ENCODE assay signal across 11 mouse cellular contexts in genomic region chr11:68953903-68954302, GRCm38 (mm10). TPM values are rescaled to one million over a fixed set of nuclear protein-coding genes. Genes with fewer than 3 reads are reported as not detected.
DNase-seq lines count a peak whose midpoint lies in the region; ATAC-seq and TF ChIP-seq lines count a peak whose summit lies in the region.
"Had no signal": no experiment of that assay in that cellular context is flagged by ENCODE, and none has a peak within 500 bp of the region (broad histone marks: within the 10 kb centered on the region; RNA-seq: fewer than 3 reads in every experiment).

No protein-coding gene starts in this region.

- peak overlapping the region; percentile 37; the same call in 1 of the 2 replicates for H3K9ac ChIP-seq in heart, postnatal 0 days (replicated peaks; ENCODE audit: low read depth, low read length)
- H3K9ac ChIP-seq in embryonic facial prominence, embryonic 12.5 days, result no peak overlapping the region
- H3K9ac ChIP-seq in intestine, embryonic 14.5 days (ENCODE audit: low read length), result no peak overlapping the region; the same call in 1 of the 2 replicates
- H3K9ac ChIP-seq in midbrain, postnatal 0 days (replicated peaks; ENCODE audit: low read length, poor library complexity, severe bottlenecking), result no peak overlapping the region

- peak overlapping the region; percentile 41 for H3K4me3 ChIP-seq in heart, postnatal 0 days (ENCODE audit: low read depth, low read length)
- H3K4me3 ChIP-seq in embryonic facial prominence, embryonic 12.5 days, result peak overlapping the region; percentile 36
- peak overlapping the region; percentile 27 for H3K4me3 ChIP-seq in intestine, embryonic 14.5 days (ENCODE audit: low read depth, low read length)
- H3K4me3 ChIP-seq in midbrain, postnatal 0 days (ENCODE audit: low read depth, low read length), result no peak overlapping the region

- peak overlapping the region; percentile 69 for H3K4me2 ChIP-seq in heart, postnatal 0 days (ENCODE audit: low read depth, low read length)
- peak overlapping the region; percentile 58 for H3K4me2 ChIP-seq in embryonic facial prominence, embryonic 12.5 days (replicated peaks)
- peak overlapping the region; percentile 50 for H3K4me2 ChIP-seq in intestine, embryonic 14.5 days (ENCODE audit: low read length)
- H3K4me2 ChIP-seq in midbrain, postnatal 0 days (ENCODE audit: low read depth, low read length, poor library complexity, severe bottlenecking), result peak overlapping the region; percentile 48

- H3K27me3 ChIP-seq in heart, postnatal 0 days (ENCODE audit: control insufficient read depth, insufficient read depth, low read length), result 0 out of 2 replicates have a peak, but pooled peaks cover 8% of the 10 kb centered on the region
- peaks cover 52% of the 10 kb centered on the region for H3K27me3 ChIP-seq in embryonic facial prominence, embryonic 12.5 days
- H3K27me3 ChIP-seq in intestine, embryonic 14.5 days (replicated peaks; ENCODE audit: control insufficient read depth, insufficient read depth, low read length), result peaks cover 42% of the 10 kb centered on the region
- peaks cover 14% of the 10 kb centered on the region for H3K27me3 ChIP-seq in midbrain, postnatal 0 days (ENCODE audit: insufficient read depth, low read length)

- intact Hi-C loops in heart, postnatal 10 days (cut with DNase I), result no loop called here

- DNase-seq in heart, postnatal 0 days (ENCODE audit: low spot score), result no peak
- no peak for DNase-seq in heart, postnatal 10 days
- DNase-seq in intestine, embryonic 14.5 days (ENCODE audit: low spot score), result no peak
- DNase-seq in midbrain, postnatal 0 days (ENCODE audit: low spot score), result no peak
- DNase-seq in cerebellum, postnatal 36 days, result no peak
- no peak for DNase-seq in T-cell, adult 2 months (ENCODE audit: low spot score)
- no peak for DNase-seq in cerebellum, adult 18-20 months
- DNase-seq: cerebellum, adult 2 months; kidney, adult 8-10 months; thymus, postnatal 36 days had no signal

- no peak overlapping the region for H3K27ac ChIP-seq in heart, postnatal 0 days (ENCODE audit: low read depth)
- H3K27ac ChIP-seq in embryonic facial prominence, embryonic 12.5 days, result no peak overlapping the region
- H3K27ac ChIP-seq in intestine, embryonic 14.5 days (ENCODE audit: low read depth), result no peak overlapping the region
- H3K27ac ChIP-seq in midbrain, postnatal 0 days (ENCODE audit: low read depth, low read length), result no peak overlapping the region

- ATAC-seq in heart, postnatal 0 days (ENCODE audit: insufficient read depth, low read depth), result no peak
- no peak for ATAC-seq in embryonic facial prominence, embryonic 12.5 days (ENCODE audit: insufficient number of reproducible peaks, insufficient read depth, low FRiP score, low TSS enrichment)
- ATAC-seq in intestine, embryonic 14.5 days (replicated peaks; ENCODE audit: low FRiP score, low TSS enrichment, low read depth), result no peak
- no peak for ATAC-seq in midbrain, postnatal 0 days (ENCODE audit: low FRiP score)

- no peak for TF ChIP-seq CTCF in heart, postnatal 0 days (IDR thresholded peaks at IDR 0.05; ENCODE audit: low read depth)
- no peak for TF ChIP-seq CTCF in midbrain, postnatal 0 days (IDR thresholded peaks at IDR 0.05)

- 11% methylated on average over 13 of the region's 13 CpGs for WGBS in heart, postnatal 0 days
- whole genome bisulfite sequencing in embryonic facial prominence, embryonic 12.5 days, result 13% methylated on average over 13 of the region's 13 CpGs
- 12% methylated on average over 13 of the region's 13 CpGs for WGBS in intestine, embryonic 14.5 days
- WGBS in midbrain, postnatal 0 days, result 14% methylated on average over 13 of the region's 13 CpGs

- H3K9me3 ChIP-seq in heart, postnatal 0 days (replicated peaks; ENCODE audit: control insufficient read depth, low read length), result no peaks in the 10 kb centered on the region
- H3K9me3 ChIP-seq in embryonic facial prominence, embryonic 12.5 days, result no peaks in the 10 kb centered on the region
- H3K9me3 ChIP-seq in intestine, embryonic 14.5 days (ENCODE audit: control insufficient read depth, low read length), result no peaks in the 10 kb centered on the region
- H3K9me3 ChIP-seq in midbrain, postnatal 0 days (ENCODE audit: low read length), result no peaks in the 10 kb centered on the region

- TF ChIP-seq EP300 in heart, postnatal 0 days (IDR thresholded peaks at IDR 0.05; ENCODE audit: low read depth), result no peak

- H3K4me1 ChIP-seq in heart, postnatal 0 days (ENCODE audit: control insufficient read depth, insufficient read depth), result 0 out of 2 replicates have a peak, but pooled peaks cover 5% of the 10 kb centered on the region
- peaks cover 21% of the 10 kb centered on the region for H3K4me1 ChIP-seq in embryonic facial prominence, embryonic 12.5 days
- H3K4me1 ChIP-seq in intestine, embryonic 14.5 days (replicated peaks; ENCODE audit: control insufficient read depth, insufficient read depth, low read length), result peaks cover 4% of the 10 kb centered on the region; the same call in 1 of the 2 replicates
- peaks cover 5% of the 10 kb centered on the region; the same call in 1 of the 2 replicates for H3K4me1 ChIP-seq in midbrain, postnatal 0 days (ENCODE audit: insufficient read depth, low read length)

- 0 out of 2 replicates have a peak, but pooled peaks cover 6% of the 10 kb centered on the region for H3K36me3 ChIP-seq in heart, postnatal 0 days (replicated peaks; ENCODE audit: control insufficient read depth, insufficient read depth, low read length)
- no peaks in the 10 kb centered on the region for H3K36me3 ChIP-seq in embryonic facial prominence, embryonic 12.5 days
- H3K36me3 ChIP-seq in intestine, embryonic 14.5 days (ENCODE audit: control insufficient read depth, insufficient read depth, low read length), result no peaks in the 10 kb centered on the region
- H3K36me3 ChIP-seq in midbrain, postnatal 0 days (ENCODE audit: insufficient read depth, low read length), result no peaks in the 10 kb centered on the region

RNA-seq across cellular contexts. Expression of gene Arhgef15, which starts 3.4 kb away (rescaled TPM):
- 12.6 and 19.8 TPM in 2 replicates for total RNA-seq in heart, postnatal 0 days (2014; rRNA removed; ENCODE audit: low replicate concordance)
- 10.0 and 11.6 TPM in 2 replicates for polyA plus RNA-seq in heart, postnatal 0 days (2015; fragmentation: Nextera tagmentation; extraction: Ambion mirVana)
- 10 to 100 TPM; 43.2 to 49.6 TPM for total RNA-seq in heart, postnatal 10 days (2021)
- 8.1 and 8.5 TPM in 2 replicates for polyA plus RNA-seq in embryonic facial prominence, embryonic 12.5 days (2016; fragmentation: Nextera tagmentation; extraction: Ambion mirVana)
- polyA plus RNA-seq in intestine, embryonic 14.5 days (2014; fragmentation: Nextera tagmentation; extraction: Ambion mirVana), result 9.6 and 9.9 TPM in 2 replicates
- total RNA-seq in midbrain, postnatal 0 days (2014; rRNA removed), result 23.3 and 50.8 TPM in 2 replicates
- polyA plus RNA-seq in midbrain, postnatal 0 days (2015; fragmentation: Nextera tagmentation; extraction: Ambion mirVana), result 27.6 and 34.3 TPM in 2 replicates

RNA-seq across cellular contexts. Expression of gene Slc25a35, which starts 14.0 kb away (rescaled TPM):
- total RNA-seq in heart, postnatal 0 days (2014; rRNA removed; ENCODE audit: low replicate concordance), result 0.70 and 3.6 TPM in 2 replicates
- 1.9 and 2.0 TPM in 2 replicates for polyA plus RNA-seq in heart, postnatal 0 days (2015; fragmentation: Nextera tagmentation; extraction: Ambion mirVana)
- total RNA-seq in heart, postnatal 10 days (2021), result 1 to 10 TPM; 3.4 to 4.3 TPM
- polyA plus RNA-seq in embryonic facial prominence, embryonic 12.5 days (2016; fragmentation: Nextera tagmentation; extraction: Ambion mirVana), result 2.6 and 4.1 TPM in 2 replicates
- polyA plus RNA-seq in intestine, embryonic 14.5 days (2014; fragmentation: Nextera tagmentation; extraction: Ambion mirVana), result 3.0 and 3.2 TPM in 2 replicates
- 0.93 and 1.4 TPM in 2 replicates for total RNA-seq in midbrain, postnatal 0 days (2014; rRNA removed)
- polyA plus RNA-seq in midbrain, postnatal 0 days (2015; fragmentation: Nextera tagmentation; extraction: Ambion mirVana), result 1.5 and 2.0 TPM in 2 replicates

RNA-seq across cellular contexts. Expression of gene Rangrf, which starts 21.1 kb away (rescaled TPM):
- 101 and 103 TPM in 2 replicates for total RNA-seq in heart, postnatal 0 days (2014; rRNA removed; ENCODE audit: low replicate concordance)
- 78.0 and 85.1 TPM in 2 replicates for polyA plus RNA-seq in heart, postnatal 0 days (2015; fragmentation: Nextera tagmentation; extraction: Ambion mirVana)
- 10 to 100 TPM; 40.1 to 46.8 TPM for total RNA-seq in heart, postnatal 10 days (2021)
- 59.3 and 64.2 TPM in 2 replicates for polyA plus RNA-seq in embryonic facial prominence, embryonic 12.5 days (2016; fragmentation: Nextera tagmentation; extraction: Ambion mirVana)
- polyA plus RNA-seq in intestine, embryonic 14.5 days (2014; fragmentation: Nextera tagmentation; extraction: Ambion mirVana), result 67.3 and 72.7 TPM in 2 replicates
- total RNA-seq in midbrain, postnatal 0 days (2014; rRNA removed), result 12.0 and 25.0 TPM in 2 replicates
- polyA plus RNA-seq in midbrain, postnatal 0 days (2015; fragmentation: Nextera tagmentation; extraction: Ambion mirVana), result 18.9 and 20.2 TPM in 2 replicates

RNA-seq across cellular contexts. Expression of gene Odf4, which starts 27.0 kb away (rescaled TPM):
- not detected in 2 replicates for total RNA-seq in heart, postnatal 0 days (2014; rRNA removed; ENCODE audit: low replicate concordance)
- polyA plus RNA-seq in heart, postnatal 0 days (2015; fragmentation: Nextera tagmentation; extraction: Ambion mirVana), result not detected in 2 replicates
- not detected for total RNA-seq in heart, postnatal 10 days (2021)
- not detected in 2 replicates for polyA plus RNA-seq in embryonic facial prominence, embryonic 12.5 days (2016; fragmentation: Nextera tagmentation; extraction: Ambion mirVana)
- 0.22 TPM in 1 of 2 replicates, not detected in the other for polyA plus RNA-seq in intestine, embryonic 14.5 days (2014; fragmentation: Nextera tagmentation; extraction: Ambion mirVana)
- 1.5 and 4.3 TPM in 2 replicates for total RNA-seq in midbrain, postnatal 0 days (2014; rRNA removed)
- 0.52 and 2.2 TPM in 2 replicates for polyA plus RNA-seq in midbrain, postnatal 0 days (2015; fragmentation: Nextera tagmentation; extraction: Ambion mirVana)

RNA-seq across cellular contexts. Expression of gene Rpl26, which starts 52.5 kb away (rescaled TPM):
- 1,343 and 1,533 TPM in 2 replicates for total RNA-seq in heart, postnatal 0 days (2014; rRNA removed; ENCODE audit: low replicate concordance)
- 529 and 545 TPM in 2 replicates for polyA plus RNA-seq in heart, postnatal 0 days (2015; fragmentation: Nextera tagmentation; extraction: Ambion mirVana)
- 100 to 1,000 TPM; 777 to 828 TPM for total RNA-seq in heart, postnatal 10 days (2021)
- polyA plus RNA-seq in embryonic facial prominence, embryonic 12.5 days (2016; fragmentation: Nextera tagmentation; extraction: Ambion mirVana), result 915 and 939 TPM in 2 replicates
- polyA plus RNA-seq in intestine, embryonic 14.5 days (2014; fragmentation: Nextera tagmentation; extraction: Ambion mirVana), result 1,271 and 1,334 TPM in 2 replicates
- 1,124 and 1,179 TPM in 2 replicates for total RNA-seq in midbrain, postnatal 0 days (2014; rRNA removed)
- polyA plus RNA-seq in midbrain, postnatal 0 days (2015; fragmentation: Nextera tagmentation; extraction: Ambion mirVana), result 561 and 573 TPM in 2 replicates
